Mouse (Mus musculus) right cerebral cortex, postnatal 14 days (tissue): ENCODE measurements around the gene Zfp974.
"Not testable (repeated sequence)": the region's sequence is repeated elsewhere in the genome, so short reads cannot be mapped to it uniquely, and the experiment has no call there.

ENCODE experiments used
- DNase-seq: peaks from one replicate; pipeline ENCODE4 v3.0.0; 2022

The Zfp974 gene

GRCm38 (mm10) chr7:27928818-27929695, at the start of gene Zfp974:
Gene Zfp974, minus strand, starts transcription at chr7:27929460.
- DNase-seq = peak; percentile 68

- not testable (repeated sequence) for DNase-seq
These were observed 20.2 kb upstream of the Zfp974 start for GRCm38 (mm10) chr7:27949451-27949850.

- peak; percentile 10 for DNase-seq
These were observed 12.6 kb upstream of the Zfp974 start for GRCm38 (mm10) chr7:27941869-27942268.

GRCm38 (mm10) chr7:27933800-27934158, 4.5 kb upstream of the Zfp974 start:
- not testable (repeated sequence) for DNase-seq

- no peak for DNase-seq
These were observed 4.0 kb upstream of the Zfp974 start for GRCm38 (mm10) chr7:27933050-27933799.

GRCm38 (mm10) chr7:27927041-27927440, 2.2 kb downstream of the Zfp974 start:
- not testable (repeated sequence) for DNase-seq

GRCm38 (mm10) chr7:27910952-27911351, 18.3 kb downstream of the Zfp974 start:
- not testable (repeated sequence) for DNase-seq

- DNase-seq = no peak
These were observed 24.0 kb downstream of the Zfp974 start for GRCm38 (mm10) chr7:27905061-27905848.

- no peak for DNase-seq
These were observed 28.7 kb downstream of the Zfp974 start for GRCm38 (mm10) chr7:27900601-27901000.

- DNase-seq = no peak
These were observed 47.5 kb downstream of the Zfp974 start for GRCm38 (mm10) chr7:27881721-27882120.

GRCm38 (mm10) chr7:27862578-27862977, 66.7 kb downstream of the Zfp974 start:
- not testable (repeated sequence) for DNase-seq

- DNase-seq = peak; percentile 33
These were observed 68.6 kb downstream of the Zfp974 start for GRCm38 (mm10) chr7:27860396-27861235.

GRCm38 (mm10) chr7:27859301-27860251, 69.7 kb downstream of the Zfp974 start:
- DNase-seq = no peak
